Mouse (Mus musculus) adrenal gland, adult 2 months (tissue): ENCODE measurements around the gene Gxylt2. TPM values are rescaled to one million over a fixed set of nuclear protein-coding genes. Genes with fewer than 3 reads are reported as not detected.
A peak's percentile ranks its signal among the peaks of the same experiment; 100 is the strongest.

ENCODE experiments used
- DNase-seq: peaks from one replicate; pipeline ENCODE4 v3.0.0; 2021
- long read RNA-seq: library from polyadenylated mRNA; stranded (forward); transcript quantifications from one replicate; pipeline ENCODE4 v2.0.0, GENCODE M21; 2021
- polyA plus RNA-seq: library from polyadenylated mRNA; depleted of rRNA; stranded (reverse); fragments of >200 nt; gene quantifications from 2 replicates; pipeline ENCODE4 v1.2.3, GENCODE M21; 2012; rRNA removed
- total RNA-seq, 2 experiments: library from RNA; stranded (reverse); gene quantifications; 2 replicates each; pipeline ENCODE4 v1.2.3; 2021

Gene Gxylt2
- total RNA-seq = under 1 TPM; 0.40 to 0.73 TPM
- polyA plus RNA-seq = 1.1 and 2.9 TPM in 2 replicates
- long read RNA-seq, partial matches to known transcripts = 1 of 1 reads
- long read RNA-seq, other reads (novel, unspliced or antisense) = 0 of 1 reads

DNA sequence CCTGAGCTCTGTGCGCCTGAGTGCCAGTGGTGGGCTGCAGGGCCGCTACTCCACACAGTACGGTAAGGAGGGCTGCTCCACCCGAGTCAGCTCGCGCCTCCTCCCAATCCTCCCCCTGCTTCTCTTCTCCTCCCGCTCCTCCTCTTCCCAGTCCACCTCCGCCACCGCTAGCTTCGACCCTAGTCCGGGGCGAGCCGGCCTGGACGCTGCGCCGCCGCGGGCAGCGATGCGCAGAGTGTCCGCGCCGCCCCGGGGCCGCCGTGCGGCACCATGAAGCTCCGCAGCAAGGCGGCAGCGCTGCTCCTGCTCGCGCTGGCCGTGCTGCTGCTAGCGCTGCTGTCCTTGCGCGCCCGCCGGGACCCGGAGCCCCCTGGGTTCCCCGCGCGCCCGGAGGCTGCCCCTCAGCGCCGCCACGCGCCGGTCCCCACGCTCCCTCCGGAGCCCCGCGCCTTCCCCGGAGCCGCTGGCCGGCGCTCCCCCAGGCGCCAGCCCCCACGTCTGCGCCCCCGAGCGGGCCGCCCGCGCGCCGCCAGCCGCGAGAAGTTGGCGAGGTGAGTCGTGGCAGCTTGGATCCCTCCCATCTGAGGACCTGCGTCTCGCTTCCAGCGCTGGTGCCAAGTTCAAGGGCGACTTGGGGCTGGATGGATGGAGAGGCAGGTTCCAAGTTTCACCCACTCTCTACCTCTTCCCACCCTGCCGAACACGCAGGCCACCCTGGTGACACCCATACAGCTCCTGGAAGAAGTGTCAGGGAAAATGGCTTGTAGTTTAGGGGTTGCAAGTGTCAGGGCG, at the start of gene Gxylt2:
TSS of gene Gxylt2 (plus strand) at position 161 of the 792 bp plus-strand sequence.
- peak; percentile 31 for DNase-seq

- peak; percentile 81 for DNase-seq
Observed at GRCm38 (mm10) chr6:100660395-100660794, 44.1 kb upstream of the Gxylt2 start.

DNA sequence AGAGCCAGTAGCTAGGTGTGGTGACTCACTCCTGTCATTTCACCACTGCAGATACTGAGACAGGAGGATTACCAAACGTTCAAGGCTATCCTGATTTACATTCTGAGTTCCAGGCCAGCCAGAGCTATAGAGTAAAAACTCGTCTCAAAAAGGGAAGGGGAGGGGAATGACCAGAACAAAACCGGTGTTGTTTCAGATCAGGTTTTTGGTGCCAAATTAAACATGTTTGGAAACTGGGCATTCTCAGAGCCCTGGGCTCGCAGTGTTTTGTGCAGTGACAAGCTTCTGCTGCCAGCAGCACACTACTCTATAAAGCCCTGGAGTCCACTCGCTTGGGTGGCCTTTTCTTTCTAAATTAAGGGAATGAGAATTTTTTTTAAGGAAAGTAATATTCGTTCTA, 42.3 kb upstream of the Gxylt2 start:
- DNase-seq = no peak

DNA sequence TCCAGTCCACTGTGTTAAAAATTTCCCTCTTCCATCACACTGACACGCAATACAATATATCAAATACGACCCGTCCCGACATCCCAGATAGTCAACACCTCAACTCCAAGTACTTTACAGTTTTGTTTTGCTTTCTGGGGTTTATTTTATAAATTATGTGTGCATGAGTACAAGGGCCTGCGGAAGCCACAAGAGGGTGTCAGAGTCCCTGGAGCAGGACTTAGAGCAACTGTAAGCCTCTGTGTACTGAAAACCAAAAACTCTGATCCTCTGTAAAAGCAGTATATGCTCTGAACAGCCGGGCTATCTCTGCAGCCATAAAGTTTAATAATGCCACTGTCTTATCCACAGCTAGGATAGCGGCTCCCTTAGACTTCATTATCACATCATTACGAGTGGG, 36.9 kb upstream of the Gxylt2 start:
- DNase-seq = no peak

DNA sequence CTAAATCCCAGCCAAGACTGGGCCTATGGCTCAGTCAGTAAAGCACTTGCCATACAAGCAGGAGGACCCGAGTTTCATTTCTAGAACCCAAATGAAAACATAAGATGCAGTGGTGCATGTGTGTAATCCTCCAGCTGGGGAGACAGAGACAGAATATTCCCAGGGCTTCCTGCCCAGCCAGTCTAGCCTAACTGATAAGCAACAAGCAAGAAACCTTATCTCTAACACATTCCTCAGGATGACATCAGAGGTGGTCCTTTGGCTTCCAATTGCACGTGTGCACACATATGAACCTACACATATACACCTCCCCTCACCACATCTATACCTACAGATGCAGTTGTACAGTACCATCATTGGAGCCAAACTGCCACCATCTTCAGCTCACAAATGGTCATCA, 35.7 kb upstream of the Gxylt2 start:
- DNase-seq = no peak

DNA sequence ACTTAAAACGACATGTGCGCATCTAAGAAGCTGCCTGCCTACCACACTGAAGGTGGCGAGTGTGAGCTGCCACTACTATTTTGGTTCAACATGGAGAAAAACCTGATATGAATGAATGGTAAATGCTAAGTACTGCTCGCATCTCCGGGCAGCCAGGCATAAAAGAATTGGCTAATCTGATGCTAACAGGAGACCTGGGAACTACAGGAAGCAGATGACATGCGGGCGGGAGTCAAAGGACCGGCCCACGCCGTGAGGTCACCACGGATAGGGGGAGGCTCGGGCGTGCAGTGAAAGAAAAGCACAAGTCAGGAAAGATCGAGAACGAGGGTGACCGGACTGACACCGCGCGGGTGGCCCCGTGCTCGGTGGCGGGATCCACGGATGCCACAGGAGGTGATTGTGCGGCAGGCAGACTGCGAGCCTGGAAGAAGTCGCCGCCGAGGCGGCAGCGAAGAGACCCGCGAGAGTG, 34.1 kb upstream of the Gxylt2 start:
- peak; percentile 77 for DNase-seq

- DNase-seq = peak; percentile 92
Observed at GRCm38 (mm10) chr6:100670880-100671344, 33.6 kb upstream of the Gxylt2 start, which contains the start of gene Shq1. Gene Shq1, minus strand, starts transcription at chr6:100671157.

DNA sequence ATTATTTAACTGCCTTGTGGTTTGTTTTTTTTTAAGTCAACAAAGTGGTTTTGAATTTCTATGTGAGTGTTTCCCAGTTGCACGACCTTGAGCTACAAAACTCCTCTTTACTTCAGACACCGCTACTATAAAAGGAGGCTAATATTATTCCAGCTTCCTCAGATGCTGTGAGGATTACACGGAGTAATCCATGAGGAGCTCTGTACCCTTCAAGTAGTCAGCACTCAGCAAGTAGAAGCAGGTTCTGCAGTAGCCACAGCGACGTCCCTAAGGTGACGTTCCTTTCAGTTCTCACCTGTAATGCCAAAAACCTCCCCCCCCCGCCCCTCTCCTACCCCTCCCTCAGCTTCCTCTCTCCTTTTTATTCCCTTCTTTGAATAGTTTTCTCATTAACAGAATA, 33.1 kb upstream of the Gxylt2 start:
- DNase-seq = no peak

- no peak for DNase-seq
Observed at GRCm38 (mm10) chr6:100674974-100675373, 29.6 kb upstream of the Gxylt2 start.

DNA sequence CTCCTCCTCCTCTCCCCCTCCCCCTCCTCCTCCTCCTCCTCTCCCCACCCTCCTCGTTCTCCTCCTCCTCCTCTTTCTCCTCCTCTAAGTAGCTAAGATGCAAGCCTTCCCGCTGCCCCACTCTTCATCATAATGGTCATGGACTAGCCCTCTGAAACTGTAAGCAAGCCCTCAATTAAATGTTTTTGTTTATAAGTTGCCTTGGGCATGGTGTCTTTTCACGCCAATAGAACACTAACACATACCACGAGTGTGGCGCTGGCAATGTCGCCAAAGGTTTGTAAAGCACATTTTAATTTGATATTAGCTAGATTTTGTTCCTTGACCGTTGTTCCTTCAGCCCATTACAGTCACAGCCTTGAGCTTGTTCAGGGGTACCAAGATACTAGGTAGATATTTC, 28.1 kb upstream of the Gxylt2 start:
- no peak for DNase-seq

GRCm38 (mm10) chr6:100678636-100679035, 25.9 kb upstream of the Gxylt2 start:
- DNase-seq = no peak

- DNase-seq = no peak
Observed at GRCm38 (mm10) chr6:100686341-100686740, 18.2 kb upstream of the Gxylt2 start.

DNA sequence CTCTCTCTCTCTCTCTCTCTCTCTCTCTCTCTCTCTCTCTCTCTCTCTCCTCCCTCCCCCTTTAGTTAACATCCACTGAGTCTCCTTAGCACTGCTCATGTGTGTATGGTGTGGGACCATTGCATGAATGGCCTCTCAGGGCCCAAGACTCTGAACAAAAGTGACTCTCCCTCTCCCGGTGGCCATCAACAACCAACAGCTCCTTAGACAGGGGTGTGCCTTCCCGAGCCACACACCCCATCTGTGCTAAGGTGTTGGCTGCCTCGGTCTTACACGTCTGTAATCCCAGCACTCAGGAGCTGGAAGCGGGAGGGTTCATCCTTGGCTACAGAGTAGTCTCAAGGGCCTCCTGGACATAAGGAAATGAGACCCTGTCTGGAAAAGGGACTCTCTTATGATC, 4.5 kb upstream of the Gxylt2 start:
- no peak for DNase-seq

DNA sequence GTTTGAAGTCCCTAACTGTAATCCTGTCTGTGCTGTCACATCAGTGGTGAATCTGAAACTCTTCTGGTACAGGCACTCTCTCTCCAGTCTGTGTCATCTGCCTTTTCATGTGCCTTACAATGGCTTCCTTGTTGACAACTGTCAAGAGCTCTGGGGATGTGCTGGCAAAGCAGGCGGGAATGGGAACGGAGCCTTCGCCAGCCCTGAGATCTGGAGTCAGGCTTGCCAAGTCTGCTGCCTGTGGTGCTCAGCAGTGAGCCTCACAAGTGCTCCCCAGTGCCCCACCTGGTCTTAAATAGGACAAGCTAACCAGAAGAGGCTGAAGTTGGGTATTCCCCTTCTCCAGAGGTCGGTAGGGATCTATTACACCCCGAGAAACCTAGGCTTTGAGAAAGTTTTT, 3.8 kb upstream of the Gxylt2 start:
- DNase-seq = no peak

DNA sequence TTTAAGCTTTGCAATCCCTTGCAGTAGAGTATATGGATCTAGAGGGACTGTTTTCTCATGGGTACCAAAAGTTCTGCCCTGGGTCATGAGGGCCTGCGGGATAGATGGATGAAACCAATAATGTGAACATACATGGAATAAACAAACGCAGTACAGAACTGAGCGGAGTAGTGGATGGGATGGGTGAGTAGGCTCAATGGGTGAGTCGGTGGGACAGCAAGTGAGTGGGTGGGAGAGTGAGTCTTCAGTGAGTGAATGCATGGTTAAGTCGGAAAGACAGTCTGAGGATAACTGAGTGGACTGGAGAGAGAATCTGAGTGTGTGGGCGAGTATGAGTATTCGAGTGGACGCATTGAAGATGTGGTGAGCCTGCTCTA, 349 bp upstream of the Gxylt2 start:
- no peak for DNase-seq

DNA sequence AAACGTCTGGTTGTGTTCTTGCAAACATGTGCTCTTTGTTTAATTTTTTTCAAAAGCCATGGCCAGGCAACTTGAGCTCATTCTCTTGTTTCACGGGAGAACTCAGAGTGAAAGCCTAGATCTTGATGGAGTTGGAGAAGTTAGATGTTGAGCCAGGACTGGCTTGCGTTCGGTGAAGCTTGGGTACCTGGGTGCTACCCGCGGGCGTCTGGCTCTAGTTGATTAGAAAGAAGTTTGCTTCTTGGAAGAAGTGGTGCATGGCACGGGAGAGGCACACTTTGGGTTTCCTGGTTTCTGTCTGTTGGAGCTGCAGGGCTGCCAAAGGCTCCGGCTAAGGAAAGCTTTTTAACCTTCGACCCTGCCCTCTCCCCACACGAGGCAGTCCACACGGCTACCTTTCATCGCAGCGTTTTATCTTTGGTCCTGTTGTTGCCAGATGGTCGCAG, 855 bp downstream of the Gxylt2 start:
- no peak for DNase-seq

- DNase-seq = no peak
Observed at GRCm38 (mm10) chr6:100706861-100707260, 2.3 kb downstream of the Gxylt2 start.

GRCm38 (mm10) chr6:100707557-100707956, 3.0 kb downstream of the Gxylt2 start:
- no peak for DNase-seq

- DNase-seq = no peak
Observed at GRCm38 (mm10) chr6:100708248-100708647, 3.7 kb downstream of the Gxylt2 start.

DNA sequence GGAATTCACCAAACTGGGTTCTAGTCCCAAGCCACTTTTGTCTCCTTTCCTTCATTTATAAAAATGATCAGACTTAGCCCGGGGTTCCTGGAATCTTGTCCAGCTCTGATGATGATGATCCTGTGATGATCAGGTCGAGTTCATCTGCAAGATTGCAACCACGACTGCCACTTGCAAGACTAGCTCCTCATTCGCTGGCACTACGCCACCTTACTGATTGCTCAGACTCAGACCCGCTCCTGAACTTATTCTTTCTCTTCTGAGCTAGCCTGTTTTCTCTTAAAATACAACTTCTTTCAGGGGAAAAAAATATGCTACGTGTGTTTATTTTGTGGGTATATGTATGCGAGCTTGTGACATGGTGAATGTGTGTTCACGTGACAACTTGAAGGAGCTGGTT, 4.5 kb downstream of the Gxylt2 start:
- no peak for DNase-seq

DNA sequence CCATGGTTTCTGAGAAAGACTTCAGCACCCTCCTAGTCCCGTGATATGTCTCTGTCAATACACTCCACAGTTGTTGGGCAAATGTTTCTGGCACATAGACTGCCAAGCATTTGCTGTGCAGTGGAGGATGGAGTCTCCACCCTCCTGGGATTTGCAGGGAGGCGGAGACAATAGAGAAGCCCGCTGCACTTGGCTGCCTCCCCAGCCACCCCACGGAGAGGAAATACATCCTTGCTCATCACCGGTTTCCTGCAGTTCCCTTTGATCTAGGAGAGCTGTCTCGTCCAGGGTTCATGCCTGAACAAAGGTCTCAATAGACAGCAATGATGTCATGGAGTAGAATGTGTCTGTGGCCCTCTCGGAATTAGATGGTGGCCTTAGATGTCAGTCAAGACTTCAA, 4.9 kb downstream of the Gxylt2 start:
- peak; percentile 81 for DNase-seq

GRCm38 (mm10) chr6:100710170-100710569, 5.6 kb downstream of the Gxylt2 start:
- no peak for DNase-seq

DNA sequence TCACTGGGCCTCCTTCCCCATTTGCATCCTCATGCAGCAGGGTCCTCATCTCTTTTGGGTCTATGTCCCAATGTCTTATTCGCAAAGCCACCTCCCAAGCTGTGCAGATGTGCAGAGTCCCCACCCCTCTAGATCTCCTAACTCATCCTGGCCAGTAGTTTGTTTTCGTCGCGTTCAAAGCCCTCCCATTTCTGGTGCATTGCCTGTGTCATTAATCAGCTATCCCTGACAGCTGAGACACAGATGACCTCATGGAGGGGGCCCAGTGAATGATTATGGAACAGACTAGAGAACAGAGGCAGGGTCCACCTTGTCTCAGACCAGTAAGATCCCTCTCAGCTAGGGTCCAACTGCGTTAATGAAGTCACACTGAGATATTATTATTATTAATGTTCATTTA, 6.3 kb downstream of the Gxylt2 start:
- DNase-seq = no peak
